Mouse (Mus musculus): Measurements from ENCODE around the gene Tns1.

- TF ChIP-seq POLR2A (IDR thresholded peaks at IDR 0.05; ENCODE audit: borderline replicate concordance, low read depth, low read length), result no peak
- no peak for TF ChIP-seq CTCF (IDR thresholded peaks at IDR 0.05; ENCODE audit: low read depth, low read length)
Observed at GRCm38 (mm10) chr1:74076230-74076629, 48.0 kb downstream of the Tns1 start.

All from bone marrow macrophage, adult 2 months (primary cell).